Mouse (Mus musculus): ENCODE results near the gene Vps45. TPM values are rescaled to one million over a fixed set of nuclear protein-coding genes. Genes with fewer than 3 reads are reported as not detected.
A peak's percentile ranks its signal among the peaks of the same experiment; 100 is the strongest.

Gene Vps45
- total and polyA plus RNA-seq, 3 experiments, result 6.1 to 28.7 (median 16.1) TPM

GRCm38 (mm10) chr3:96091146-96091545 is 32.9 kb upstream of the Vps45 start:
- Histone ChIP-seq H3K36me3 (replicated peaks) (no peaks in the 10 kb centered on the region), H3K9me3 (replicated peaks) (no peaks in the 10 kb centered on the region), H3K4me3 (ENCODE audit: low read depth, low read length) (no peak overlapping the region), H3K4me1 (ENCODE audit: insufficient read depth, low read depth, low read length) (peaks cover 11% of the 10 kb centered on the region), H3K27me3 (ENCODE audit: insufficient read depth, low read length) (peaks cover 4% of the 10 kb centered on the region; the same call in 1 of the 2 replicates)
- ATAC-seq (ENCODE audit: extremely low read depth, insufficient number of reproducible peaks, low FRiP score, poor library complexity, severe bottlenecking) (no peak), DNase-seq (ENCODE audit: low spot score) (no peak)
- TF ChIP-seq GATA2 (IDR thresholded peaks at IDR 0.05; ENCODE audit: borderline replicate concordance, low read depth, low read length), result no peak
- TF ChIP-seq POLR2AphosphoS5 (IDR thresholded peaks at IDR 0.05; ENCODE audit: insufficient replicate concordance, low read depth, low read length), result no peak
- no peak for TF ChIP-seq GATA1 (IDR thresholded peaks at IDR 0.05; ENCODE audit: borderline replicate concordance, low read length)
- no peak for TF ChIP-seq CTCF (IDR thresholded peaks at IDR 0.05; ENCODE audit: low read depth, low read length)
- no peak for TF ChIP-seq TAL1 (conservative IDR thresholded peaks at IDR 0.05; ENCODE audit: low read depth, low read length)

GRCm38 (mm10) chr3:96089882-96090489 is 31.7 kb upstream of the Vps45 start:
- DNase-seq (ENCODE audit: low spot score), result no peak
- no peaks in the 10 kb centered on the region for H3K9me3 ChIP-seq (replicated peaks)
- no peak overlapping the region for H3K4me3 ChIP-seq (ENCODE audit: low read depth, low read length)
- no peak for TF ChIP-seq CTCF (IDR thresholded peaks at IDR 0.05; ENCODE audit: low read depth, low read length)
- no peak for TF ChIP-seq GATA1 (IDR thresholded peaks at IDR 0.05; ENCODE audit: borderline replicate concordance, low read length)
- no peak for TF ChIP-seq POLR2AphosphoS5 (IDR thresholded peaks at IDR 0.05; ENCODE audit: insufficient replicate concordance, low read depth, low read length)
- peaks cover 4% of the 10 kb centered on the region; the same call in 1 of the 2 replicates for H3K27me3 ChIP-seq (ENCODE audit: insufficient read depth, low read length)
- ATAC-seq (ENCODE audit: extremely low read depth, insufficient number of reproducible peaks, low FRiP score, poor library complexity, severe bottlenecking), result no peak
- H3K36me3 ChIP-seq (replicated peaks), result no peaks in the 10 kb centered on the region
- H3K4me1 ChIP-seq (ENCODE audit: insufficient read depth, low read depth, low read length), result peaks cover 11% of the 10 kb centered on the region

GRCm38 (mm10) chr3:96087801-96088200 is 29.5 kb upstream of the Vps45 start:
- peaks cover 4% of the 10 kb centered on the region; the same call in 1 of the 2 replicates for H3K9me3 ChIP-seq (replicated peaks)
- no peak for ATAC-seq (ENCODE audit: extremely low read depth, insufficient number of reproducible peaks, low FRiP score, poor library complexity, severe bottlenecking)
- no peak overlapping the region for H3K4me3 ChIP-seq (ENCODE audit: low read depth, low read length)
- TF ChIP-seq TAL1 (conservative IDR thresholded peaks at IDR 0.05; ENCODE audit: low read depth, low read length) (no peak), CTCF (IDR thresholded peaks at IDR 0.05; ENCODE audit: low read depth, low read length) (no peak), GATA1 (IDR thresholded peaks at IDR 0.05; ENCODE audit: borderline replicate concordance, low read length) (no peak), POLR2AphosphoS5 (IDR thresholded peaks at IDR 0.05; ENCODE audit: insufficient replicate concordance, low read depth, low read length) (no peak), GATA2 (IDR thresholded peaks at IDR 0.05; ENCODE audit: borderline replicate concordance, low read depth, low read length) (no peak)
- no peaks in the 10 kb centered on the region for H3K27me3 ChIP-seq (ENCODE audit: insufficient read depth, low read length)
- no peak for DNase-seq (ENCODE audit: low spot score)
- peaks cover 15% of the 10 kb centered on the region for H3K4me1 ChIP-seq (ENCODE audit: insufficient read depth, low read depth, low read length)
- no peaks in the 10 kb centered on the region for H3K36me3 ChIP-seq (replicated peaks)

- DNase-seq (ENCODE audit: low spot score) (no peak), ATAC-seq (ENCODE audit: extremely low read depth, insufficient number of reproducible peaks, low FRiP score, poor library complexity, severe bottlenecking) (peak; percentile 57)
- TF ChIP-seq TAL1 (conservative IDR thresholded peaks at IDR 0.05; ENCODE audit: low read depth, low read length) (no peak), POLR2AphosphoS5 (IDR thresholded peaks at IDR 0.05; ENCODE audit: insufficient replicate concordance, low read depth, low read length) (no peak), CTCF (IDR thresholded peaks at IDR 0.05; ENCODE audit: low read depth, low read length) (no peak), GATA1 (IDR thresholded peaks at IDR 0.05; ENCODE audit: borderline replicate concordance, low read length) (no peak), GATA2 (IDR thresholded peaks at IDR 0.05; ENCODE audit: borderline replicate concordance, low read depth, low read length) (no peak)
- H3K9me3 ChIP-seq (replicated peaks), result peaks cover 4% of the 10 kb centered on the region; the same call in 1 of the 2 replicates
- H3K36me3 ChIP-seq (replicated peaks), result no peaks in the 10 kb centered on the region
- H3K4me1 ChIP-seq (ENCODE audit: insufficient read depth, low read depth, low read length), result peaks cover 20% of the 10 kb centered on the region
- no peaks in the 10 kb centered on the region for H3K27me3 ChIP-seq (ENCODE audit: insufficient read depth, low read length)
- no peak overlapping the region for H3K4me3 ChIP-seq (ENCODE audit: low read depth, low read length)
Measured at GRCm38 (mm10) chr3:96087219-96087618, 29.0 kb upstream of the Vps45 start.

- H3K4me3 ChIP-seq (ENCODE audit: low read depth, low read length), result no peak overlapping the region
- H3K9me3 ChIP-seq (replicated peaks), result peaks cover 4% of the 10 kb centered on the region; the same call in 1 of the 2 replicates
- DNase-seq (ENCODE audit: low spot score), result no peak
- no peak for ATAC-seq (ENCODE audit: extremely low read depth, insufficient number of reproducible peaks, low FRiP score, poor library complexity, severe bottlenecking)
- H3K27me3 ChIP-seq (ENCODE audit: insufficient read depth, low read length), result no peaks in the 10 kb centered on the region
- no peaks in the 10 kb centered on the region for H3K36me3 ChIP-seq (replicated peaks)
- H3K4me1 ChIP-seq (ENCODE audit: insufficient read depth, low read depth, low read length), result peaks cover 21% of the 10 kb centered on the region
- TF ChIP-seq POLR2AphosphoS5 (IDR thresholded peaks at IDR 0.05; ENCODE audit: insufficient replicate concordance, low read depth, low read length) (no peak), CTCF (IDR thresholded peaks at IDR 0.05; ENCODE audit: low read depth, low read length) (no peak), TAL1 (conservative IDR thresholded peaks at IDR 0.05; ENCODE audit: low read depth, low read length) (no peak), GATA2 (IDR thresholded peaks at IDR 0.05; ENCODE audit: borderline replicate concordance, low read depth, low read length) (no peak), GATA1 (IDR thresholded peaks at IDR 0.05; ENCODE audit: borderline replicate concordance, low read length) (no peak)
Measured at GRCm38 (mm10) chr3:96084146-96084755, 26.0 kb upstream of the Vps45 start.

GRCm38 (mm10) chr3:96082714-96083508 is 24.6 kb upstream of the Vps45 start:
- peaks cover 25% of the 10 kb centered on the region for H3K4me1 ChIP-seq (ENCODE audit: insufficient read depth, low read depth, low read length)
- DNase-seq (ENCODE audit: low spot score), result peak; percentile 29
- H3K36me3 ChIP-seq (replicated peaks), result no peaks in the 10 kb centered on the region
- peaks cover 5% of the 10 kb centered on the region for H3K27me3 ChIP-seq (ENCODE audit: insufficient read depth, low read length)
- ATAC-seq (ENCODE audit: extremely low read depth, insufficient number of reproducible peaks, low FRiP score, poor library complexity, severe bottlenecking), result 0 out of 2 replicates have a peak, but pooled peaks have one; percentile 31
- no peak overlapping the region for H3K4me3 ChIP-seq (ENCODE audit: low read depth, low read length)
- no peak for TF ChIP-seq CTCF (IDR thresholded peaks at IDR 0.05; ENCODE audit: low read depth, low read length)
- TF ChIP-seq GATA1 (IDR thresholded peaks at IDR 0.05; ENCODE audit: borderline replicate concordance, low read length), result no peak
- no peak for TF ChIP-seq TAL1 (conservative IDR thresholded peaks at IDR 0.05; ENCODE audit: low read depth, low read length)
- no peak for TF ChIP-seq POLR2AphosphoS5 (IDR thresholded peaks at IDR 0.05; ENCODE audit: insufficient replicate concordance, low read depth, low read length)
- no peak for TF ChIP-seq GATA2 (IDR thresholded peaks at IDR 0.05; ENCODE audit: borderline replicate concordance, low read depth, low read length)
- peaks cover 4% of the 10 kb centered on the region; the same call in 1 of the 2 replicates for H3K9me3 ChIP-seq (replicated peaks)
